Mouse (Mus musculus) urinary bladder, postnatal 36 days (tissue): Measurements from ENCODE around the gene Cmpk2.
"Not testable (repeated sequence)": the region's sequence is repeated elsewhere in the genome, so short reads cannot be mapped to it uniquely, and the experiment has no call there.

Experiments used
- DNase-seq, 2 experiments: peaks; one replicate each; pipeline ENCODE4 v3.0.0; 2022; ENCODE audit warnings: low spot score in 2 of 2, mixed read lengths in 1 of 2

Gene Cmpk2

DNA sequence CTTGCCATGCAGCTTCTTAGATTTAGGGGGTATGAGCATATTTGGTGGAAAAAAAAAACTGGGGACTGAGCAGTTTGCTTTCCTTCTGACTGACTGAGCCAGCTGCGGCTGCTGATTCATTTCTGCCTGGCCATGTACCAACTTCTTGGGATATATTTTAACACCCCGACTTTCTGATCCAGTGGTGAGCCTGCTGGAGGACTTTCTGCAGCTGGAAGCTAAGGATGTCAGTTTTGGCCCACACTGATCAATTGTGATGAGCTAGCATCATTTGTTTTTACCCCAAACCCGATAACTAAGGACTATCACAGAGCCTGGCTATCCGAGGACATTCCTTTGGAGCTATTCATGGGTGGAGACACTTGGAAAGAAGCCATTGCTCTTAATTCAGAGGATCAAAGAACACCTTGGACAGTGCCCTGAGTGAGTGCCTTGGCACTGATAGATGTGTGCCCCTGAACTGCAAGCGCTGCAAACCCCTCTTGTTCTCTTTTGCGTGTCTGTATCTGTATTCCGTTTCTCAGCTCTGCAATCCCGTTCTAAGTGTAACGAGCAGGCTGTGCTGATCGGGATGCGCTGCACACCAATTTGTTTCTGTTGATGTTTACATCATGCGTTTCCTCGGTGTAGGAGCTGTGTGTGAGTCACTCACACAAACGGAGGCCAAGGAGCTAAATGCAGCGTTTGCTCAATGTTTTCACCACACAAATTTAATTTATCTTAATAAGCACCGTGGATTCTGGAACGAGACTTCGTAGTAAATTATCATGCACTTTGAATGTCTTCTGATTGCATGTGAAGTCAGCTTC lies 9.4 kb downstream of the Cmpk2 start:
- peak in 1 of 2 experiments; percentile 26 for DNase-seq

DNA sequence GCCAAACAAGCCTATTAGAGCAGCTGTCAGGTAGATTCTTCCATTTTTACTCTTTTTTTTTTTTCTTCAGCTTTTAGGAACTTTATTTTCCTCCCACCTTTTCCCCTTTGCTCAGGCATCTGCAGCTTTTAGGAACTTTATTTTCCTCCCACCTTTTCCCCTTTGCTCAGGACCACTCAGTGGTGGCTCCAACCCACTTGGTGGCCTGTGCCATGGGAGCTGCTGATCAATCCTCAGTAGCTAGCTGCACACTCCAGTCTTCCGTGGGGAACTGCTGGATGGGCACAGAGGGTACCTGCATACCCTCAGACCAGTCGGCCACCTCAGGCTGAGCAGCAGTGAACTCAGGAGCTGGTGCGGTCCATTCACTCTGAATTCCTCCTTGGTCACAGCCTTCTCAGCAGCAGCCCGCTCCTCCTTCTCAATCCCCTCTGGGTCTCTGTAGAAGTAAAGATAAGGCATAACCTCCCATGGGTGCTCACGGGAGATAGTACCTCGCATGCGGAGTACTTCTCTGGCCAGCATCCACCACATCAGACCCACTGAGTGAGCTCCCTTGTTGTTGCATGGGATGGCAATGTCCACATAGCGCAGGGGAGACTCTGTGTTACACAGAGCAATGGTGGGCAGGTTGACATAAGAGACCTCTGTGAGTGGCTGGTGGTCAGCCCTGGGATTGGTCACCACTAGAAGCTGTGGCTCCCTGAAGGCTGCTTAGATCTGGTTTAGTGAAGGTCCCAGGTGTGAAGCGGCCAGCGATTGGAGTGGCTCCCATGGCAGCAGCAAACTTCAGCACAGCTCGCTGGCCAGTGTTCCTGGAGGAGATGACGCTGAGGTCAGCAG lies 17.0 kb downstream of the Cmpk2 start:
- DNase-seq: not testable (repeated sequence)

DNA sequence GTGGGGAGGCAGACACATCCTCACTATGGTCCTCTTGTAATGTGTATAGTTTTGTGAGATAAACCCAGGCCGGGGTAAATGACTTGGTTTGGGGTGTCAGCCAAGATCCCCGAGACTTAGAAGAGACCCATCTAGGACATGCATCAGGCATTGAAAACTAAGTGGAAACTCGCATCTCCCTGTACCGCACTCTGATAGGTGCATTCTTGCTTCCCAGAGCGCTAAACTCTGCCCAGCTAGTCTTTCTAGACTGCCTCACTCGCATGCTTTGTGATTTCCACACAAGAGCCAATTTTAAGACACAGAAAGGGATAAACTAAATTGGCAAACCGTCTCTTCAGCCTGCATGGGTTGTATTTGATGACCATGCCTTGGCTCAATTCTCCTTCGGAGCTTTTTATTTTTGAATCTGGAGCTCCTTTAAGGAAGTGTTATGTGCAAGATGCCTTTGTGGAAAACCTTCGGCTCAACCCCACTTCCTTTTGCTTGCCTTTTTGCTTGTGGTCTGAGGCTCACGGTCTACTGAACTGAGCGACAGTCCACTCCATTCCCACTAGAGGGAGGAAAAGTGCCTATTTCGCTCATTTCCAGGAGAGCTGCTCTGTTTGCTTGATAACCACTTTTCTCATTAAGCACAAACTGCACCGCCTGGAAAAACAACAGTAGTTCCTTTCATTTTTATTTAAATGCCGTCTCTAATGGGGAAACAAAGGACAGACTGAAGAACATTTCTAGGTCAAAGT lies 19.0 kb downstream of the Cmpk2 start:
- DNase-seq: peak in 1 of 2 experiments; percentile 9

DNA sequence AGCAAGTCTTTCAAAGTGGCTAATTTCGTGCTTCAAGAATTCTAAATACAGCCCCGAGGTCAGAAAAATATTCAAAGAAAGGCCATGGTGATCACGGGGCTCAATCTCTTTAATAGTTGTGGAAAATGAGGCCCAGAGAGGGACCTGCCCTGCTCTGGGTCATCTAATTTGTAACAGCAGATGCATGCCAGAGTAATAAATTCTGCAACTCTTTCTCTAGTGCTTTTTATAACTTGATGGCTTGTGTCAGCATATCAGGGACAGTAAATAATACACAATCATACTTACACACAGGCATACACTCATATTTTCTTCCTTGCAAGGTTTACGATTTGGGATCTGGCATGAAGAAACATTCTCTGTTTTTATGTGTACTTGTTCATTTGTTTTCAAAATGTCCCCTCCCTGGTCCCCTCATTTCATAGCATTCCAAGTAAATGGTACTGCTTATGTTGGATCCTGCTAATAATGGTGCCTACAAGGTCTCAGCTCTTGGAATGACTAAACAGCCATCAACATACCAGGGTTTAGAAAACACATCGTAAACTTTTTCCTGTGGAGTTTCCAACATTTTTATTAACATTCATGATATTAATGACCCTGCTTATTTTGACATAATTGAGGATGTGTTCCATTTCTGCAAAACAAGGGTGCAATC lies 19.7 kb downstream of the Cmpk2 start:
- no peak for DNase-seq

DNA sequence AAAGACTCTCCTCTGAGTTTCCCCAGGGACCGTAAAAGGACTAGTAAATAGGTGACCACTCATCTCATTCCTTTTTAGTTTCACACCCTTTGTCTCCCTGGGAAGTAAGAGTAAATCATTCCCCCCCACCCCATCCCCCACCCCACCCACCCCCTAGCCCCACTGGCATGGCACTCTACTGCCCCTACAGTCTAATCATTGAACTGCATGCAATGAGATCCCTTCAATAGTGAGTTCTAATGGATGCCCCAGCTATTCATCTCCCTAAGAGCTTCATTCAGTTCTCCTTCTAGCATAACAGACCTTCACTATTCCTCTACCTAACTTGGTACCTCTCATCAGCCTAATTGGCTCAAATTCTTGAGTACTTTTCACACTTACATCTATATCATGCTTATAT lies 20.9 kb downstream of the Cmpk2 start:
- DNase-seq: no peak

DNA sequence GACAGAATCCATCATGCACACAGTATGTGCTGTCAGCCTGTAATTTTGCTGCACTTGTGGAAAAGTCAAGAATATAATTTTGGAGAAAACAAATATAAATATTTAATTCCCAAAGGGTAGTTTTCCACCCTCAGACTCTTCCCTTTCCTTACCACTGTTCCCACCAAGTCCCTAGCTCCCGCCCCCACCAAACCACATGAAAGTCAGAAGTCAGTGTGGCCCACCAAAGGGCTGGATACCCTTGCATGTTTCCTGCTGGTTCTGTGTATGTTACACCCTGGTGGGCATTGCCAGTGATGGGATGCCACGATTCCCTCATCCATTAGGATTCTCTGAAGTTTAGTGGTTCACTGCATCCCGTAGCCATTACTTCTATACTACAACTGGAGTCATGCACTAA lies 32.0 kb downstream of the Cmpk2 start:
- DNase-seq: no peak

DNA sequence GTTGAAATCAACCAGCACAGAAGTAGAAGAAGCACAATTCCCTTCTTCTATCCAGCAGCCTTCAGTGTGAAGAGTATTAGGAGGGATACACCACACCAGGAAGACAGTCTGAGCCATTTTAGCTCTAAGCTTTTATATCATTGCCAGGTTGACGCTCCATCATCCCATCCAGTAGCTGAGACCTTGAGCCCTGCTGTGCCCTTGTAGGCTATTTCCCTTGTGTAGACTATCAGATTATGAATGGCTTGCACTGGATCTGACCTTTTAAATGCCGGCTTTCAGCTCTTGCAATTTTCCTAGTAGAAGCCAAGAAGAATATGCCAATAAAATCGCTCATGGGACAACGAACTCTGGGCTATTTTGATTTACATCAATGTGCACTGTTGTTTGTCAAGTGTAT lies 42.0 kb downstream of the Cmpk2 start:
- no peak for DNase-seq

DNA sequence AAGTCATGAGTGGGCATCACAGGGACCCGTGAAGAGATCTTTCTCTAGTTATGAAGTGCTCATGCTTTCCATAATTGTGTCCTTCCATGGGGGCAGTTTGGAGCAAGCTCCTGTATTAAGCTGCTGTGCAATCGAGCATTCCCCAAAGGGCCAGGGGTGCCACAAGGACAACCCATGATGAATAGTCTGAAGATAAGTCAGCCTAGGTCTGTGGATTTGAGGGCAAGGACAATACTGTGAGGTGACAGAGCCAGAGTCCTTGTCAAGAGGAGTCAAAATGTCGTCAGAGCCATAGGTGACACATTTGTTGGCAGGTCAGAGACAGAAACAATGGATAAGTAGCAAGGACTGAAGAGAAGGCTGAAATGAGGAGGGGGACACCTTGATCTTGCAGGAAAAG lies 49.2 kb downstream of the Cmpk2 start:
- no peak for DNase-seq

DNA sequence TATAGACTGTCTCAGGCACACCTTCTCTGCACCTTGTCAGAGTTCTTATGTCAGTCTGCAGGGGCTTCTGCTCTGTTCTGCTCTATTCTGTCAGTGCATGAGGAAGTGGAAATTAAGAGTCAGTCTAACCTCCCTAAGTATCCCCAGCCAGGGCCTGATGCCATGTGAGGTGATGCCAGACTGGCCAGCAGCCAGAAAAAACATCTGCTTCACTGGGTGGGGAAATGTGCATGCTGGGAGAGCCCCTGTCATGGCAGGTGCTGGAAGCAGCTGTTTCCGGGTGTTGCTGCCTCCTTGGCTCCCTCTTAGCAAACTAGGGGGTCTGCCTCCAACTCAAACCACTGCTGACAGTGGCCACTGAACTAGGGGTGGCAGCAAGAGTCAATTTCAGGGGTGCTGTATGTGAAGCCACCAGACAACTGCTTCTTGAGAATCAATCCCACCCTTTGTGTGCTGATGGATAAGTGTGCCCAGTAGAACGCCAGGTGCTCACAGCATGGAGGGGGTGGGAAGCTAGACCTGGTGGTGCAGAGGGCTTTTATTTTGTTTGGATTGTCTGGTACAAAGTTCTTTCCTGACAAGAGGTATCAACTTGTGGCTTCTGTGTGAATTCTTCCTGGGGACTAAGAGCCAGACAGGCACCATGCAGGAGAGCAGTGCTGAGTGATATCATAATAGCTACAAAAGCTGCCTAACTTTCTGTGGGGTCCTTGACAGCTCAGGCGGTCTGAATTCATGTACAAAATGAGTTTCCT lies 56.1 kb downstream of the Cmpk2 start:
- DNase-seq: peak in 1 of 2 experiments; percentile 41

DNA sequence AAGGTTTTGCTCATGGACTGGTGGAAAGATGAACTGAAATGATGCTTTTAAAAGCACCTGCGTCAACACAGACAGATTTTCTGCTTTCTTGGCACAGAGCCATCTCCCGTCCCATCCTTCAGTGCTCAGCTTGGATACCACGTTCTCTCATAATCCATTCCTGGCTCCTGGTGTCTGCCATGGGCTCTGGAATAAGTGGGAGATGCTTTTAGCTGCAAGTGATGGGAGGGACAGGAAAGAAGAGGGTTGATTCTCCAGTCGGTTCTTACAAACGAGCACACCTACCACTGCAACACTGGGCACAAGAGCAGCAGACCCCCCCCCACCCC lies 56.7 kb downstream of the Cmpk2 start:
- no peak for DNase-seq
